Mouse (Mus musculus): ENCODE data around the gene Cd59a. TPM values are rescaled to one million over a fixed set of nuclear protein-coding genes. Genes with fewer than 3 reads are reported as not detected.

The Cd59a gene
- total RNA-seq, 1 experiment from 2014 or later: 1.4 TPM

GRCm38 (mm10) chr2:104132266-104132859 is 36.8 kb downstream of the Cd59a start:
- ATAC-seq (replicated peaks; ENCODE audit: insufficient number of reproducible peaks, low FRiP score, low TSS enrichment, poor library complexity, severe bottlenecking): no peak

GRCm38 (mm10) chr2:104133042-104133810 is 37.6 kb downstream of the Cd59a start:
- ATAC-seq (replicated peaks; ENCODE audit: insufficient number of reproducible peaks, low FRiP score, low TSS enrichment, poor library complexity, severe bottlenecking): no peak

DNA sequence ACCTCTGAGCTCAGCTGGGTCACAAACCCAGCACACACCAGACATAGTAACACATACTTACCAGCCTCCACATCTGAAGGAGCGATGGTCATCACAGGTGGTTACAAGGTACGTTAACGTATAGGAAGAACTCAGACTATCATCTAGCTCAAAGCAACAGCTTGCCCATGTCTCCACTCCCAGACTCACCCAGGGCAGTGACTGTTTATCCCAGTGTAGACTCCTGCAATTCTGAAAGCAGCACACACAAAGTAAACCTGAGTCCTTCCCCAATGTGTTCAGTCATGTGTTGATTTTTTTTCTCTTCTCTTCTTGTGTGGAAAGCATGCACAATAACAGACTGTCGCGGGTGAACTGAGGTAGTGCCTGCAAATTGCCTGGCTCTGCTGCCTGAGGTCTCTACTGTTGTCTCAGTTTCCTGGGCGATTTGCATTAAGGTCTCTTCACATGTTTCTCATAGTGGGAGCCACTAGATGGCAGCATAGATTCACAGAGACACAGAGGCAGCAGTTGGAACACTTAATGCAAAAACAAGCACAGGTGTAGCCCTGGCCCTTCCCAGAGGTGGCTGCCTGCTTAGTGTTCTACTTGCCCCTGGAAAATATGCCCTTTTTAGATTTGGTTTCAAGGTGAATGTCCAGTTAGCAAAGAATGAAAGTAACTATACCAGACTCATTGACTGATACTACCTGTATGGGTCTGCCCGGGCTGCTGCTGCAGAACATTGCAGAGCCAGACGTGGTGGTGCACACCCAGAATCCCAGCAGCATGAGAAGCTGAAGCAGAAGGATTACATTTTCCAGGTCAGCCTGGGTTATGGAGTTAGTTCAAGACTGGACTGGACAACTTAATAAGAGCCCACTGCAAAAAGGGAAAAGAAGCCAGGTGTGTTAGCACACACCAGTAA is 38.8 kb downstream of the Cd59a start:
- 0 out of 2 replicates have a peak, but pooled peaks have one; percentile 45 for ATAC-seq (replicated peaks; ENCODE audit: insufficient number of reproducible peaks, low FRiP score, low TSS enrichment, poor library complexity, severe bottlenecking)

DNA sequence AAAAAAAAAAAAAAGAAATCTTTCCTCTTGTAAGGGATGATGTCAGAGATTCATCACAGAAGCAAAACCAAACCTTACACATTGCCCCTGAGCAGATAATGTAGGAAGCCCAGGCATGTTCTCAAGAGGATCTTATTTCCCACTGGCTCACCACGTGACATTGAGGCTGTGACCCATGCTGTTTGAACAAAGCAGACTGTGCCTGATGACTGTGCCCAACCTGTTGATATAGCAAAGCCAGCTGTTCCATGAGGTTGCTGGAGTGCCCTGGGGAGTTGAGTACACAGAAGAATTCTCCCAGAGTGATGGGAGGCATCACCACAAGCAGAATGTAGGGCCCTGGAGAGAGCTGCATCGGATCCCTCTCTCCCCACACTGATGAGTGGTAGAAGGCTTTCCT is 40.3 kb downstream of the Cd59a start:
- no peak for ATAC-seq (replicated peaks; ENCODE audit: insufficient number of reproducible peaks, low FRiP score, low TSS enrichment, poor library complexity, severe bottlenecking)

DNA sequence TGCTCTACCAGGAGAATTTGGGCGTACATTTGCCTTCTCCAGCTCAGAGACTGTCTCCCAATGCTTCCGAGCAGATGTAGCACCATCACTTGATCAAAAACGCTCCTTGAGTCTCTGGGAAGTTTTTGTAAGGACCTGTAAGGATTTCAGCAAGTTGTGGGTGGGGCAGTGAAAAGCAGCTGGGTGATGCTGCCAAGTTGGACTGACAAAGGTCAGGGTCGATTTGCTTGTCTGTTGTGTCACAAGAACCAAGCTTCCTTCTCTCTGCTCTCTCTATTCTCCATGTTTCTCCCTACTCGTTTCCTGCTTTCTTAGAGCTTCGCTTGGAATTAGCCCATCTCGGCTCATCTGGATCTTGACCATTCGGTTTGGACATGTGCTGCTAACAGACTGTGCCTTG is 46.5 kb downstream of the Cd59a start:
- ATAC-seq (replicated peaks; ENCODE audit: insufficient number of reproducible peaks, low FRiP score, low TSS enrichment, poor library complexity, severe bottlenecking): no peak

DNA sequence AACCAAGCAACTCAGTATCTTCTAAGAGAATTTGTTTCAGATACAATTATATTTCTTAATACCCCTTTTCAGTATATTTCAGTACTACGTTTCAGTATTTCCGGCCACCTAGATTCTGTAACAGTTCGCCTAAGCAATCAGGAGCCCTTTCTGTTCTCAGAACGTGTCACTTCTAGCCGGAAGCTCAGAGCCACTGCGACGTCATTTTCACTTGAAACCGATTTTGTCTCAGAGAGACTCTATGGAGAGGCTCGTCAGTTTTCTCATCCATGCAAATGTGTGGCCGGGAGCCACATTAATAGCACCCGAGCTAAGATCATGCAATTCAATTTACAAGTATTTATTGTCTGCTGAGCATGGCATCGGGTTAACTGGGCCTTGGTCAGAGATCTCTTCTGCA is 48.4 kb downstream of the Cd59a start:
- ATAC-seq (replicated peaks; ENCODE audit: insufficient number of reproducible peaks, low FRiP score, low TSS enrichment, poor library complexity, severe bottlenecking): no peak

DNA sequence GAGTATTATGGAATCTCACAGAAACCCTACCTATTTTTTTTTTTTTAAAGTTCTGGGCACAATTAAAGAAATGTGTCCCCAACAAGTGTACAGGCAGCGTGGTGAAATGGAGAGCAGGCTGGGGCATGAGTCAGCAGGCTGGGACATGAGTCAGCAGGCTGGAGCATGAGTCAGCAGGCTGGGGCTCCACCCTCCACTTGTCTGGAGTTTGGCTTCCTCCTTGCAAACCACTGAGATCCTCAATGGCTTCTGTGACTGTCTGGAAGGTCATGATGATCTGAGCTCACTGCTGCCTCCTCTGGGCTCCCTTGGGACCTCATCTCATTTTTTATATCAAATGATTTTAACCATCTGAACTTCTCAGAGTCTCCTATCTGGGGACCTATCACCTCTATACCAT is 50.4 kb downstream of the Cd59a start:
- no peak for ATAC-seq (replicated peaks; ENCODE audit: insufficient number of reproducible peaks, low FRiP score, low TSS enrichment, poor library complexity, severe bottlenecking)

DNA sequence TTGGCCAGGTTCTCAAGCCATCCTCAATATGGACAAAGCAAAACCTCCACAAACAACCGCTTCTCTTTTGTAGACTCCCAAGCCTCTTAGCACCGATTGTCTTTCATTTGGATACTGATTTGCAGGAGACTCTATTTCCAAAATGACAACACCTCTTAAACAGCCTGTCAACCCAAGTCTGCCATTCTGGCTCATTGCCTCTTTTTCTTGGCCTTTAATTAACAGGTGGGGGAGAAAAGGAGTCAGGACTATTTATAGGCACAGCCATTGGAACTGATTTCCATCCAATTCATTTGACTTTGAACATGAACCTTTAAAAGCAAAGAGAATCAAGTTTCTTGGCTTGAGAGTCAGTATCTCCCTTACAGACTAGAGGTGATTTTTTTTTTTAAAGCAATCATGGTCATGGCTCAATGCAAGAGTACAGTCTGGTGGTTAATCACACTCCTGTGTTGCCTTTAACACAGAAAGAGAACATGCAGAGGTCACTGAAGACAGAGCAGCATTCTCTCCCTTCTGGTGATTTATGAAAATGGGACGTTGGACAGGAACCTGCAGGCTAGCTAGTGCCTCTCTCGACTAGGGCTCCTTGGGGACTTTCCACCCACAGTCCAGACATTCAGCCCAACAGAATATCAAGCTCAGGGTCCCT is 52.4 kb downstream of the Cd59a start:
- no peak for ATAC-seq (replicated peaks; ENCODE audit: insufficient number of reproducible peaks, low FRiP score, low TSS enrichment, poor library complexity, severe bottlenecking)

- no peak for ATAC-seq (replicated peaks; ENCODE audit: insufficient number of reproducible peaks, low FRiP score, low TSS enrichment, poor library complexity, severe bottlenecking)
These were observed 55.2 kb downstream of the Cd59a start for GRCm38 (mm10) chr2:104150608-104151397.

DNA sequence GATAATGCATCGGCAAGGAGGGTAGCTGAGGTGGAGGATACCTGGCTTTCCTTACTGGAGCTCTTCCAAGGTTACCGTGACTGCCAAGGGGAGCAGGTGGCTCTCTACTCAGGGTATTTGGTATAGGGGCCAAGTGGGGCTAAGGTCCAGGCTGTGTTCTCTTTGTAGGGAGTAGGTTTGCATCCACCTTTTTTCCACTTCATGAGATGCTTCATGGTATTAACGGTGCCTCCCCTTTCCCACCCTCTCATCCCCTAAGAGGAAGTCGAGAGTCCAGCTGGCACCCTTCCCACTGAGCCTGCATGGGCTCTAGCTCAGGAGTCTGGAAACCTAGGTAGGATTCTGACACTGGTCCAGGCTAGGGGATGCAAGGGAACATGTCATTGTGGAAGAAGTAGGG is 57.7 kb downstream of the Cd59a start:
- ATAC-seq (replicated peaks; ENCODE audit: insufficient number of reproducible peaks, low FRiP score, low TSS enrichment, poor library complexity, severe bottlenecking): no peak

DNA sequence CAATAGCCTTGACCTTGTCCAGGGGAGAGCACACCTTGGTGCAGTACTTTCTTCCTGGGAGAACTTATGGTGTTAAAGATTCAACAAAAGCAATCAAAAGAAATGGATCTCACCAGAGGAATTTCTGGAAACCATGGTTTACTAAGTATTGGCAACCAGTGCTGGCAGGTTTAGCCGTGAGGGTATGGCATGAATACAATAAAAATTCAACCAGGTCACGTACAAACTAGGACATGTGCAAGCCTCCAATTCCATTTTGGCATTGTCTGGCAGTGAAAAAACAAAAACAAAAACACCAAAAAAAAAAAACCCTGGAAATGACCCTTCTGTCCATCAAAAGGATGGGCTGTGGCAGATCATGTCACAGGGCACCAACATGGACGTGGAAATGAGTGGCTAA is 58.3 kb downstream of the Cd59a start:
- ATAC-seq (replicated peaks; ENCODE audit: insufficient number of reproducible peaks, low FRiP score, low TSS enrichment, poor library complexity, severe bottlenecking): no peak

- no peak for ATAC-seq (replicated peaks; ENCODE audit: insufficient number of reproducible peaks, low FRiP score, low TSS enrichment, poor library complexity, severe bottlenecking)
These were observed 62.2 kb downstream of the Cd59a start for GRCm38 (mm10) chr2:104157831-104158230.

- no peak for ATAC-seq (replicated peaks; ENCODE audit: insufficient number of reproducible peaks, low FRiP score, low TSS enrichment, poor library complexity, severe bottlenecking)
These were observed 67.8 kb downstream of the Cd59a start for GRCm38 (mm10) chr2:104163418-104163817.

DNA sequence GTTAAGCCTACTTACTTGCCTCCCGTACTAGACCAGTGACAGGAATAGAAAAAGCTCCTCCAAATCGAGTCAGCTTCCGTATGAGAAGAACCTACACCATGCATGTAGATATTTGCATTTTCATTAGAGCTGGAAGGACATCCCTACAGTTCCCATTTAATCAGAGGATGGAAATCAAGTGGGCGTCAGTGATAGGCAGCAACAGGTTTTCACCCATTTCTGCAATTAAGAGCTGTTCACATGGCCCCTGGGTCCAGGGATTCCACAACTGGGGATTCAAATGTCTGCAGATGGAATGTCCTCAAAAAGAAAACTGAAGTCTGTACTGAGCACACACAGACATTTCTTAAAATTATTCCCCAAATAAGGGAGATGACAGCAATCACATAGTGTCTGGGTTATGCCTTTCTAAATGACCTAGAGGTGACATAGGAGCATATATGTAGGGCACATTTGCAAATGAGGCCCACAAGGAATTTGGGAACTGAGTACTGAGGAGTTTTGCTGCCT is 68.4 kb downstream of the Cd59a start:
- no peak for ATAC-seq (replicated peaks; ENCODE audit: insufficient number of reproducible peaks, low FRiP score, low TSS enrichment, poor library complexity, severe bottlenecking)
